Mouse (Mus musculus) cerebellum, adult 2 months (tissue): ENCODE data around the gene Opa3.

Experiments
- CTCF ChIP-seq: fragments of 200-500 bp; IDR thresholded peaks from 2 replicates; pipeline ENCODE4 v1.5.1; 2011; ENCODE audit warnings: low read depth, mild to moderate bottlenecking, control low read depth, low read length, moderate library complexity, borderline replicate concordance; ENCODE audit not compliant: insufficient read depth
- POLR2A ChIP-seq: fragments of 200-500 bp; IDR thresholded peaks from 2 replicates; pipeline ENCODE4 v1.6.1; 2011; ENCODE audit warnings: low read length, control low read depth, borderline replicate concordance; ENCODE audit not compliant: insufficient read depth

DNA sequence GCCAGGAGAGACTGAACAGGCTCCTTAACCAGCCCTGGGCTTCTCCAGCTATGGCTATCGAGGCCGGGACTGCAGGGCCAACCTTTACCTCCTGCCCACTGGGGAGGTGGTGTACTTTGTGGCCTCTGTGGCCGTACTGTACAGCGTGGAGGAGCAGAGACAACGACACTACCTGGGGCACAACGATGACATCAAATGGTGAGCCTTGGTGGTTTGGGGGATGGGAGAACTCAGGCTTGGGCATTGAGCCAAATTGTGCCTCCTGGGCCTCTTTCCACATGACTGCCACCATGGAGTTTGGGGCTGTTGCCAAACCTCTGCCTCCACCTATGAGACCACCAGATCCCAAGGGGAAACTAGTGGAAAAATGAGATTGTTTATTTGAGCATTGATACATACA lies 43.4 kb upstream of the Opa3 start:
- no peak for TF ChIP-seq CTCF
- TF ChIP-seq POLR2A = no peak
